Mouse (Mus musculus) liver, embryonic 16.5 days (tissue): Measurements from ENCODE around the gene Rsg1. TPM values are rescaled to one million over a fixed set of nuclear protein-coding genes. Genes with fewer than 3 reads are reported as not detected.
A peak's percentile ranks its signal among the peaks of the same experiment; 100 is the strongest.

Experiments
- ATAC-seq: fragments of 200-750 bp; cut with Nextera tagmentation; 2 replicates; pipeline ENCODE4 v1.8.0; 2017; ENCODE audit warnings: low read depth, mild to moderate bottlenecking, moderate number of reproducible peaks, moderate library complexity
- H3K27ac ChIP-seq: fragments of 300-500 bp; sonication (generic); 2 replicates; pipeline ENCODE4 v1.5.1; 2014; ENCODE audit warnings: mild to moderate bottlenecking, low read length
- H3K27me3 ChIP-seq: fragments of 300-500 bp; sonication (generic); 2 replicates; pipeline ENCODE4 v1.6.1; 2014; ENCODE audit warnings: low read depth, low read length, mixed read lengths; ENCODE audit not compliant: control insufficient read depth, insufficient read depth
- H3K36me3 ChIP-seq: fragments of 300-500 bp; sonication (generic); 2 replicates; pipeline ENCODE4 v1.6.1; 2014; ENCODE audit warnings: mild to moderate bottlenecking; ENCODE audit not compliant: control insufficient read depth, insufficient read depth
- H3K4me1 ChIP-seq: fragments of 300-500 bp; sonication (generic); 2 replicates; pipeline ENCODE4 v1.6.1; 2014; ENCODE audit warnings: low read depth, low read length, mixed read lengths; ENCODE audit not compliant: control insufficient read depth
- H3K4me2 ChIP-seq: fragments of 300-500 bp; sonication (generic); 2 replicates; pipeline ENCODE4 v1.6.1; 2014; ENCODE audit warnings: low read depth, low read length, mixed read lengths
- H3K4me3 ChIP-seq: fragments of 300-500 bp; sonication (generic); 2 replicates; pipeline ENCODE4 v1.5.1; 2014; ENCODE audit warnings: low read depth, mild to moderate bottlenecking, low read length
- H3K9ac ChIP-seq: fragments of 300-500 bp; sonication (generic); 2 replicates; pipeline ENCODE4 v1.6.1; 2014; ENCODE audit warnings: low read depth, low read length
- H3K9me3 ChIP-seq: fragments of 300-500 bp; sonication (generic); replicated peaks from 2 replicates; pipeline ENCODE4 v1.6.1; 2016; ENCODE audit warnings: low read length; ENCODE audit not compliant: control insufficient read depth
- WGBS: fragments of 180-500 bp; shearing (Covaris S2); extraction: QIAGEN DNeasy Blood & Tissue Kit; methylation state at CpG from one replicate; pipeline ENCODE4 v1.1.7; 2014; ENCODE audit not compliant: insufficient replicate concordance; 5-methylcytosine and 5-hydroxymethylcytosine counted together
- polyA plus RNA-seq: library from polyadenylated mRNA; unstranded; fragments of >200 nt; fragmentation: Nextera tagmentation; extraction: Ambion mirVana; gene quantifications from 2 replicates; pipeline ENCODE4 v1.2.1, GENCODE M21; 2015

Rsg1 gene
- polyA plus RNA-seq, 1 experiment from 2014 or later: 0.99 TPM

GRCm38 (mm10) chr4:141265979-141266637 is 52.4 kb downstream of the Rsg1 start:
- no peaks in the 10 kb centered on the region for H3K4me1 ChIP-seq
- no peak overlapping the region for H3K4me2 ChIP-seq
- H3K9ac ChIP-seq: no peak overlapping the region
- no peak for ATAC-seq
- H3K4me3 ChIP-seq: no peak overlapping the region
- 72% methylated on average over 3 of the region's 3 CpGs for WGBS
- no peaks in the 10 kb centered on the region for H3K27me3 ChIP-seq
- no peaks in the 10 kb centered on the region for H3K9me3 ChIP-seq
- H3K36me3 ChIP-seq: no peaks in the 10 kb centered on the region
- H3K27ac ChIP-seq: no peak overlapping the region

GRCm38 (mm10) chr4:141267250-141267649 is 53.5 kb downstream of the Rsg1 start:
- Histone ChIP-seq H3K36me3 (no peaks in the 10 kb centered on the region), H3K27ac (no peak overlapping the region), H3K9me3 (no peaks in the 10 kb centered on the region), H3K4me1 (no peaks in the 10 kb centered on the region), H3K4me3 (no peak overlapping the region), H3K27me3 (no peaks in the 10 kb centered on the region), H3K4me2 (no peak overlapping the region), H3K9ac (no peak overlapping the region)
- WGBS: 57% methylated on average over 3 of the region's 3 CpGs
- ATAC-seq: no peak

DNA sequence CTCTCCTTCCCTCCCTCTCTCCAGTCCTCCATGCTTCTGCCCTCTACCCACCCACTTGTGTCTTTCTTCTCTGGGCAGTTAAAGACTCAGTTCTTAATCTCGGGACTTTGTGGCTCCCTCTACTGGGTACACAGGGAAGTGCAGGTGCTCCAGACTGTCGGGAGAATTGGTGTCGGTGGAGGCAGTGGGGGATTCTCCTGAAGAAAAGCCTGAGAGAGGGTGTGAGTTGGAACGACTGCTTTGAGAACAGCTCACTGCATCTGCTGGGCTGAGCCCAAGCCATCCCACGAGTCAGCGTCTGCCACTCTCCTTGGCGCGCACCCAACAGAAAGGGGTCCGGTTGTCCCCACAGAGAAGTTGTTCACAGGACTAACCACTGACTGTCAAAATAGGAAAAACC is 54.1 kb downstream of the Rsg1 start:
- Histone ChIP-seq H3K4me3 (no peak overlapping the region), H3K27ac (no peak overlapping the region), H3K27me3 (no peaks in the 10 kb centered on the region), H3K9ac (no peak overlapping the region), H3K4me2 (no peak overlapping the region), H3K9me3 (no peaks in the 10 kb centered on the region), H3K36me3 (no peaks in the 10 kb centered on the region), H3K4me1 (no peaks in the 10 kb centered on the region)
- 39% methylated on average over 9 of the region's 9 CpGs for WGBS
- no peak for ATAC-seq

DNA sequence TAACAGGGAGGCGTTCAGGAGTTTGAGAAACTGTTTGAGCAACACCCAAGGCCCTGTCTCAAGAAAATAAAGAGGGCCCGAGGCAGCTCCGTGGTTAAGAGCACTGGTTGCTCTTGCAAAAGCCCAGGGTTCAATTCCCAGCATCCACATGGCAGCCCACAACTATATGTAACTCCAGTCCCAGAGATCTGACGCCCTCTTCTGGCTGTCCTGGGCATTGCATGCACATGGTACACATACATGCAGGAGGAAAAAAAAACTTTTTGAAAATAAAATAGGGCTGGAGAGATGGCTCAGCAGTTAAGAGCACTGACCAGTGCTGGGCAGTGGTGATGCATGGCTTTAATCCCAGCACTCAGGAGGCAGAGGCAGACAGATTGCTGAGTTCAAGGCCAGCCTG is 54.6 kb downstream of the Rsg1 start:
- no peak overlapping the region for H3K27ac ChIP-seq
- no peaks in the 10 kb centered on the region for H3K9me3 ChIP-seq
- no peaks in the 10 kb centered on the region for H3K36me3 ChIP-seq
- WGBS: 43% methylated on average over 4 of the region's 4 CpGs
- H3K9ac ChIP-seq: no peak overlapping the region
- H3K4me1 ChIP-seq: no peaks in the 10 kb centered on the region
- no peaks in the 10 kb centered on the region for H3K27me3 ChIP-seq
- ATAC-seq: no peak
- H3K4me3 ChIP-seq: no peak overlapping the region
- H3K4me2 ChIP-seq: no peak overlapping the region

DNA sequence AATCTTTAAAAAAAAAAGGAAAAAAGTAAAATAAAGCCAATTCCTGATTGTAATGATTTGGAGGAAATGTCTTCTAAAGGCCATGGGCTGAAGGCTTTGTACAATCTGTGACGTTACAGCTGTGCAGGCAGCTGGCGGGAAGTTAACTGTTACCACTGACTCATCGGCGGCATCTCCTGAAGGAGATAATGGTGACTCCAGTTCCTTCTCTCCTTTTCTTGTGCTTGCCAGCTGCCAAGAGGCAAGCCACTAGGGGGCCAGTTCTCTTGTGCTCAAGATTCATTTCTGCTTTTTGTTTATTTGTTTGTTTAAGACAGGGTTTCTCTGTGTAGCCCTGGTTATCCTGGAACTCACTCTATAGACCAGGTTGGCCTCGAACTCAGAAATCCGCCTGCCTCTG is 55.3 kb downstream of the Rsg1 start:
- no peaks in the 10 kb centered on the region for H3K4me1 ChIP-seq
- H3K9me3 ChIP-seq: no peaks in the 10 kb centered on the region
- no peak overlapping the region for H3K9ac ChIP-seq
- H3K4me3 ChIP-seq: no peak overlapping the region
- 36% methylated on average over 6 of the region's 6 CpGs for WGBS
- no peaks in the 10 kb centered on the region for H3K27me3 ChIP-seq
- H3K36me3 ChIP-seq: no peaks in the 10 kb centered on the region
- no peak for ATAC-seq
- H3K27ac ChIP-seq: no peak overlapping the region
- H3K4me2 ChIP-seq: no peak overlapping the region

DNA sequence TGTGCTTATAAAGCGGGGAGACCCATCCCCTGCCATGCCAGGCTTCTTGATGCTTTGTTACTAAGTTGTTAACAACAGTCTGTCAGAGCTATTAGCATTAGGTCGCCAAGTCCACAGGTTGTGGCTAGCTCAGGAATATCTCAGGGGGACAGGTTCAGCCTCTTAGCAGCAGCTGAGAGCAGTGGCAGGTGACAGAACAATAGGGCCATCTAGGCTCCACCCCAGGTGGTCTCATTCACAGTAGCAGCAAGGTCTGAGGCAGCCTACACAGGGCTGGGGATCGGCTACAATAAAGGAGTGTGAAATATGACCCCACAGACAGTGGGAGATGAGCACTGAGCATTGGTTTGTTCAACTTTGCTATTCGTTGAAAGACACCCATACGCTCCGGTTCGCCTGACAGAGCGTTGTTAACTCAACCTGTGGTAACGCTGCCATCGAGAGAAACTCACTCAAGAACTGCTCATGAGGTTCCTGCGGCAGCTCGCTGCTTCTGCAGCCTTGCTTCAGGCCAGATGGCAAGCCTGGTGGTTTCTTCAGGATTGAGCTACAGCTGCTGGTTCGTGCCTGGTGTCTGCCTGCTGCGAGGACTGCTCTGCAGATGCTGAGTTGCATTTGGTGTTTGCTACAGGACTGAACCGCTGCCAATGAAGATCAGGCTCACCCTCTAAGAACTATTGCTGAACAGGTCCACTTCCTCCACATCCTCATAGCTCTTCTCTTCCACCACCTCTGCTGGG is 56.6 kb downstream of the Rsg1 start:
- WGBS: 64% methylated on average over 15 of the region's 15 CpGs
- H3K27ac ChIP-seq: no peak overlapping the region
- no peak overlapping the region for H3K9ac ChIP-seq
- no peaks in the 10 kb centered on the region for H3K27me3 ChIP-seq
- H3K36me3 ChIP-seq: no peaks in the 10 kb centered on the region
- no peak overlapping the region for H3K4me3 ChIP-seq
- no peak for ATAC-seq
- no peak overlapping the region for H3K4me2 ChIP-seq
- no peaks in the 10 kb centered on the region for H3K4me1 ChIP-seq
- H3K9me3 ChIP-seq: no peaks in the 10 kb centered on the region

- Histone ChIP-seq H3K4me2 (no peak overlapping the region), H3K4me1 (no peaks in the 10 kb centered on the region), H3K36me3 (no peaks in the 10 kb centered on the region), H3K27ac (no peak overlapping the region), H3K4me3 (no peak overlapping the region), H3K27me3 (no peaks in the 10 kb centered on the region), H3K9ac (no peak overlapping the region), H3K9me3 (no peaks in the 10 kb centered on the region)
- no peak for ATAC-seq
- 57% methylated on average over 5 of the region's 7 CpGs for WGBS
Observed at GRCm38 (mm10) chr4:141271228-141271627, 57.5 kb downstream of the Rsg1 start.

GRCm38 (mm10) chr4:141271721-141272120 is 58.0 kb downstream of the Rsg1 start:
- Histone ChIP-seq H3K4me2 (no peak overlapping the region), H3K9ac (no peak overlapping the region), H3K36me3 (no peaks in the 10 kb centered on the region), H3K27ac (no peak overlapping the region), H3K4me1 (no peaks in the 10 kb centered on the region), H3K27me3 (no peaks in the 10 kb centered on the region), H3K9me3 (no peaks in the 10 kb centered on the region), H3K4me3 (no peak overlapping the region)
- peak; percentile 11; the same call in 1 of the 2 replicates for ATAC-seq
- WGBS: 26% methylated on average over 6 of the region's 6 CpGs

DNA sequence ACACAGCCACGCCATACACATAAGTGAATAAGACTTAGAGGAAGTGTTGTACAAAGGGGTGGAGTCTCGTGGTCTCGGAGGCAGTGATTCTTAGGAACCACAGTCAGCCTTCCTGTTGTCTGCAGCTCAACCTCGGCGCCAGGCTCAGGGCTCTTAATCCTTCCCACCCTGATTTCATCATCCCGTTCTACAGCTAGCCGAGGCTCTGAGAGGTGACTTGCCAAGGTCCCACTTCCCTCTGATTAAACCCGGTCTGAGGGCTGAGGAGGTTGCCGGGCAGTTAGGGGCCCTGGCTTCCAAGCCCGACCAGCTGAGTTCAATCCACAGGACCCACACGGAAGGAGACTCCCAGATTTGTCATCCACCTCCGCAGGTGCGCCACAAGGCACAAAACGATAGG is 59.1 kb downstream of the Rsg1 start:
- Histone ChIP-seq H3K36me3 (no peaks in the 10 kb centered on the region), H3K9me3 (no peaks in the 10 kb centered on the region), H3K9ac (no peak overlapping the region), H3K27me3 (no peaks in the 10 kb centered on the region), H3K4me1 (peaks cover 5% of the 10 kb centered on the region), H3K4me2 (peak overlapping the region; percentile 12; the same call in 1 of the 2 replicates), H3K27ac (0 out of 2 replicates have a peak overlapping the region, but pooled peaks have one; percentile 50), H3K4me3 (0 out of 2 replicates have a peak overlapping the region, but pooled peaks have one; percentile 5)
- ATAC-seq: peak; percentile 32; the same call in 1 of the 2 replicates
- 8% methylated on average over 14 of the region's 14 CpGs for WGBS
